Mouse (Mus musculus) intestine, embryonic 16.5 days (tissue): ENCODE measurements at regions not wholly inside any gene's neighbourhood (a gene's known extent, or its start where the extent isn't known, plus 50 kb on each side); places are given as distances from the start of the nearest gene placed in this dataset.

Source experiments
- ATAC-seq: fragments of 200-750 bp; cut with Nextera tagmentation; 2 replicates; pipeline ENCODE4 v1.8.0; 2017; ENCODE audit warnings: moderate TSS enrichment, moderate library complexity
- H3K27ac ChIP-seq: fragments of 300-500 bp; sonication (generic); 2 replicates; pipeline ENCODE4 v1.5.1; 2014; ENCODE audit warnings: mild to moderate bottlenecking, low read length
- H3K27me3 ChIP-seq: fragments of 300-500 bp; sonication (generic); replicated peaks from 2 replicates; pipeline ENCODE4 v1.6.1; 2014; ENCODE audit warnings: low read length, control low read depth, mixed read lengths; ENCODE audit not compliant: control insufficient read depth, insufficient read depth
- H3K36me3 ChIP-seq: fragments of 300-500 bp; sonication (generic); 2 replicates; pipeline ENCODE4 v1.6.1; 2014; ENCODE audit warnings: low read length, control low read depth; ENCODE audit not compliant: control insufficient read depth, insufficient read depth
- H3K4me1 ChIP-seq: fragments of 300-500 bp; sonication (generic); 2 replicates; pipeline ENCODE4 v1.6.1; 2014; ENCODE audit warnings: low read length, control low read depth, mixed read lengths; ENCODE audit not compliant: control insufficient read depth, insufficient read depth
- H3K4me2 ChIP-seq: fragments of 300-500 bp; sonication (generic); 2 replicates; pipeline ENCODE4 v1.6.1; 2014; ENCODE audit warnings: low read depth, low read length, control low read depth
- H3K4me3 ChIP-seq: fragments of 300-500 bp; sonication (generic); 2 replicates; pipeline ENCODE4 v1.5.1; 2014; ENCODE audit warnings: mild to moderate bottlenecking, low read length
- H3K9ac ChIP-seq: fragments of 300-500 bp; sonication (generic); 2 replicates; pipeline ENCODE4 v1.6.1; 2014; ENCODE audit warnings: low read depth, low read length
- H3K9me3 ChIP-seq: fragments of 300-500 bp; sonication (generic); 2 replicates; pipeline ENCODE4 v1.6.1; 2016; ENCODE audit warnings: low read length, control low read depth; ENCODE audit not compliant: control insufficient read depth
- WGBS: fragments of 180-500 bp; shearing (Covaris S2); extraction: QIAGEN DNeasy Blood & Tissue Kit; methylation state at CpG from one replicate; pipeline ENCODE4 v1.1.7; 2014; 5-methylcytosine and 5-hydroxymethylcytosine counted together

DNA sequence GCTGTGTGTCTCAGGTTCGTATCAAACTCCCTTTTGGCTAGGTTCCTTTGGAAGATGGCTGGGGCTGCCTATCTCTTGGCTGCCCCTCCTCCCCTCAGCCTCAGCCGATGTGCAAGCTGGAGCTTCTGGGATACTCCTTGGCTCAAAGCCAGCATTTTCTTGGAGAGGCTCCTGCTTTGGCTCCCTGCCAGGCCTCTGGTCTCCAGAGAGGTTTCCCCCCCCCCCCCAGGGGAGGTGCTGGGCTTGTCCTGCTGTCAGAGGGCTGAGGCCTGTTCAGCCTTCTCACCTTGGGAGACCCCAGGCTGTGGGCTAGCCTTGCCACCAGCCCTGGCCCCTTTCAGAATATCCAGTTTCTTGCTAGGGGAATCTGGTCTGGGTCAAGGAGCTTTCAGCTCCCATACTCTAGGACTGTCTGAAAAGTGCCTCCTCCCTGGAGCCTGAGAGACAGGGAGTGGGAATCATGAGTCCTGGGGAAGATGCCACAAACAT lies 54.1 kb upstream of the Polg start:
- ATAC-seq = peak; percentile 70
- no peaks in the 10 kb centered on the region for H3K36me3 ChIP-seq
- no peak overlapping the region for H3K27ac ChIP-seq
- H3K4me2 ChIP-seq = no peak overlapping the region
- WGBS = 22% methylated on average over 2 of the region's 2 CpGs
- no peaks in the 10 kb centered on the region for H3K9me3 ChIP-seq
- H3K9ac ChIP-seq = no peak overlapping the region
- H3K4me1 ChIP-seq = 0 out of 2 replicates have a peak, but pooled peaks cover 2% of the 10 kb centered on the region
- H3K27me3 ChIP-seq = peaks cover 55% of the 10 kb centered on the region
- no peak overlapping the region for H3K4me3 ChIP-seq

DNA sequence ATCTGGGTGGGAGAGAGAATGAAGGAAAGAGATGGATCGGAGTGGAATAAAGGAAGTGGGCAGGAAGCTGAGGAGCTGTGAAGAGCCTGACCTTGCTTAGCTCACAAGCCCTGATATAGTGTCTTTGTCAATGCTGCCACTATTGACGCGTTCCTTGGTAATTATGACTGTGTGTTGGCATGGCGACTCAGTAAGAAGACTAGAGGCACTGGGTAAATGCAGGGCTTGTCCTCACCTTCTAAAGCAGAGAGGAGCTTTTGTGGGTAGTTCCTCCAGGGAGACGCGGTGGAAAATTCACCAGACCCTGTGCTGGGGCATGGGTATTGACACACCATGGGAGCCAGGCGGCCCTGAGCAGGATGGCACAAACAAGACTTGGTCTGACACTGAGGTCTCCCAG lies 52.8 kb upstream of the Polg start:
- no peak overlapping the region for H3K9ac ChIP-seq
- no peaks in the 10 kb centered on the region for H3K36me3 ChIP-seq
- no peak overlapping the region for H3K4me3 ChIP-seq
- H3K9me3 ChIP-seq = no peaks in the 10 kb centered on the region
- no peak overlapping the region for H3K27ac ChIP-seq
- no peak for ATAC-seq
- WGBS = 57% methylated on average over 7 of the region's 7 CpGs
- no peak overlapping the region for H3K4me2 ChIP-seq
- H3K4me1 ChIP-seq = 0 out of 2 replicates have a peak, but pooled peaks cover 2% of the 10 kb centered on the region
- H3K27me3 ChIP-seq = peaks cover 62% of the 10 kb centered on the region

DNA sequence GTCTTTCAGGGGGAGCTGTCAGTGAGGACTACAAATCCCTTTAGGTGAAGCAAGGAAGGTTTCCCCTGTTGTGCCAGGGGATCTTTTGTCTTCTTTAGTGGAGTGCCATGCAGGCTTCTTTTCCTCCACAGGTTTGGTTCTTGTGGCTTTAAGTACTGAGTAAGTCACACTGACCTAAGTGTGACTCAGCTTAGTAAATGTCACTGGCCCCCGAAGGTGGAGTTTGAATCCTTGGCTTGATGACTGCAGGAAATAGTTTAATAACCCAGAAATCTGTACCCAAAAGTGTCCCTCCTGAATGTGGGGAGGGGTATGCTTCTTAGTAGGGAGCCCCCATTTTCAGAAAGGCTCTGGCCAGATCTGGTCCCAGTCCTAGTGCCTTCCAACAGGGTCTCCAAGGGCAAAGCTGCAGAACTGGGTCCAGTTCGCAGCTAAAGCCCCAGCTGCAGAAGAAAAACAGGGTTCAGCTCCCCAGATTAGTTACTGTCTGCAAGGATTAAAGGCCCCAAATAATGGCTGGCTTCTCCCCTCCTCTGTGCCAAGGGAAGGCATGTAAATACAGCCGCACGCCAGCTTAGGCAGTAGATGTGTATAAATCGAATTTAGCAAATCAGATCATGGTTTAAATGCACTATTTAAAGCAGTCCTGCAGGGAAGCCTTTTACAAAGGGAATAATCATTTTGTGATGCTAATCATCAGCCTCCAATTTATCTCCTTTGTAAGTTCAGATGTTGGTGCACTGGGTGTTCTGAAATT lies 51.6 kb upstream of the Polg start:
- H3K4me1 ChIP-seq = 0 out of 2 replicates have a peak, but pooled peaks cover 2% of the 10 kb centered on the region
- H3K4me2 ChIP-seq = no peak overlapping the region
- peaks cover 66% of the 10 kb centered on the region for H3K27me3 ChIP-seq
- H3K27ac ChIP-seq = no peak overlapping the region
- no peak for ATAC-seq
- H3K4me3 ChIP-seq = no peak overlapping the region
- WGBS = 69% methylated on average over 5 of the region's 5 CpGs
- H3K9ac ChIP-seq = no peak overlapping the region
- H3K9me3 ChIP-seq = no peaks in the 10 kb centered on the region
- no peaks in the 10 kb centered on the region for H3K36me3 ChIP-seq

DNA sequence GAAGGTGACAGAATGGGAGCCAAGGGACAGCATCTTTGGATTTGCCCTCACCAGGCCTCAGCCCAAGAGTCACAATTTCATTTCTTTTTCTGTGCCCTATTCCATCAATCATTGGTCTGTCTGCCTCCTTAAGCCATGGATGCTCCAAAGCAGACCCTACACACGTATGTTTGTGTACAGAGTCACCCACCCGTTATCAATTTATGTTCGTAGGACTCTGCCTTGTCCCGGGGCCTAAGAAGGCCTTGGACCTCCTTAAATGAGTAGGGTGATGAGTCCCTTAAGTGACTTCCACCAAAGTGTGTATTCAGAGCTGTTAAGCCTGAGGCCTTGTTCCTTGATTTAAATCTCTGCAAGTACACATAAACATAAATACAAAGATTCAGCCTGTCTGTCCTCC lies 50.1 kb upstream of the Polg start:
- H3K4me2 ChIP-seq = no peak overlapping the region
- H3K4me3 ChIP-seq = no peak overlapping the region
- no peak overlapping the region for H3K9ac ChIP-seq
- no peaks in the 10 kb centered on the region for H3K9me3 ChIP-seq
- no peaks in the 10 kb centered on the region for H3K36me3 ChIP-seq
- peaks cover 72% of the 10 kb centered on the region for H3K27me3 ChIP-seq
- WGBS = 89% methylated on average over 4 of the region's 4 CpGs
- 0 out of 2 replicates have a peak, but pooled peaks cover 2% of the 10 kb centered on the region for H3K4me1 ChIP-seq
- H3K27ac ChIP-seq = no peak overlapping the region
- no peak for ATAC-seq
